8 mouse cellular contexts compared by ENCODE assay signal in the genomic region with DNA sequence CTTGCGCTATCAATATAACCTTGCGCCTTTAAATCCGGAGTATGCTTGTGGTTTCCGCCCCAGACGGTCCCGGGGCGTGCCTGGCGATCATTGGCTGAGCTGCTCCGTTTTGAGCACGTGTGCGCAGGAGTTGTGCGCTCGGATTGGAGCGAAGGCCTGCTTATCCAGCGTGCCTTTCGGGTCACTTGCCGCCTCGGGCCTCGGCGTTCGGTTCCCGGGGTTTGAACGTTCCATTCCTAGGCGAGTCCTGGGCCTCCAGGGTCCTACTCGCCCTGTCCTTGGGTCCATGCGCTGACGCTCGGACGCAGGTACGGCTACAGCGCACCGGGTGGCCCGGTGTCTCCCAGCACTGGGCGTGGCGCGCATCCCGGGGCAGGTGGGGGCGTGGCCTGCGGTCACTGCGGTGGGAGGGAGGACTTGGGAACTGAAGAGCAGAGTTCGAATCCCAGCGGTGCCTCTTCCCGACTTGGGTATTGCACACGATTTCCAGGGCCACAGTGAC. TPM values are rescaled to one million over a fixed set of nuclear protein-coding genes. Genes with fewer than 3 reads are reported as not detected.
A peak's percentile ranks its signal among the peaks of the same experiment; 100 is the strongest.
DNase-seq lines count a peak whose midpoint lies in the region; ATAC-seq and TF ChIP-seq lines count a peak whose summit lies in the region.

A gene (plus strand): TSS at position 139 of the 502 bp plus-strand sequence.

- peak within 1 kb of the TSS; percentile 70 for H3K4me2 ChIP-seq in forebrain, embryonic 15.5 days (replicated peaks)

- DNase-seq in ES-E14 (ENCODE audit: low read depth, low spot score): peak; percentile 87
- peak; percentile 95 for DNase-seq in cerebellum, adult 11-12 months
- DNase-seq in heart, postnatal 25 days (ENCODE audit: low spot score): peak; percentile 93
- DNase-seq in layer of hippocampus, adult 18-20 months (ENCODE audit: low spot score in 2 of 2): peak; percentile 92 to 98
- DNase-seq in lung, adult 2 months: peak; percentile 92
- peak; percentile 86 to 93 for DNase-seq in thymus, adult 18-20 months

- under 1% methylated on average over 44 of the region's 44 CpGs for WGBS in forebrain, embryonic 15.5 days
- under 1% methylated on average over 44 of the region's 44 CpGs for WGBS in lung, adult 2 months

- intact Hi-C loops in heart, postnatal 25 days (cut with DNase I): loop anchor here (2.0 to 5.0 kb wide), 2 partner anchors 48 to 149 kb away; a partner anchor contains a TSS

- peak within 1 kb of the TSS; percentile 80 to 92 for H3K4me3 ChIP-seq in ES-E14 (ENCODE audit: insufficient read depth in 1 of 2, low read depth in 1 of 2, low read length in 2 of 2, poor library complexity in 1 of 2, severe bottlenecking in 1 of 2)
- H3K4me3 ChIP-seq in forebrain, embryonic 15.5 days: peak within 1 kb of the TSS; percentile 97
- peak within 1 kb of the TSS; percentile 99 for H3K4me3 ChIP-seq in lung, adult 2 months (replicated peaks; ENCODE audit: extremely low read depth, low read depth, low read length)

- ATAC-seq in forebrain, embryonic 15.5 days (replicated peaks): peak; percentile 94
- peak; percentile 84 for ATAC-seq in neutrophil, adult 5-6 weeks (ENCODE audit: extremely low read depth, insufficient number of reproducible peaks, low FRiP score, poor library complexity, severe bottlenecking)

- H3K27ac ChIP-seq in ES-E14 (ENCODE audit: insufficient read depth, low read depth, low read length, poor library complexity, severe bottlenecking): peak within 1 kb of the TSS; percentile 40; the same call in 1 of the 2 replicates
- H3K27ac ChIP-seq in forebrain, embryonic 15.5 days (replicated peaks): peak within 1 kb of the TSS; percentile 94

- H3K27me3 ChIP-seq in forebrain, embryonic 15.5 days: no peaks in the 10 kb centered on the region

- peak; percentile 76; the same call in 1 of the 2 replicates for TF ChIP-seq POLR2A in lung, adult 2 months (IDR thresholded peaks at IDR 0.05; ENCODE audit: borderline replicate concordance, extremely low read depth, low read depth, low read length)

- in situ Hi-C loops in ES-E14 (cut with MboI; ENCODE audit: low sequenced_read_pairs in 2 of 2, unreplicated experiment in 2 of 2): no loop called here

- no peak for TF ChIP-seq CTCF in lung, adult 2 months (IDR thresholded peaks at IDR 0.05; ENCODE audit: insufficient read depth, low read length)

- H3K9ac ChIP-seq in ES-E14 (ENCODE audit: insufficient read depth, low read depth, low read length, poor library complexity, severe bottlenecking): peak within 1 kb of the TSS; percentile 80
- H3K9ac ChIP-seq in forebrain, embryonic 15.5 days (replicated peaks): peak within 1 kb of the TSS; percentile 84

- H3K9me3 ChIP-seq in ES-E14 (ENCODE audit: control insufficient read depth, insufficient read depth, low read depth, low read length): no peaks in the 10 kb centered on the region
- no peaks in the 10 kb centered on the region for H3K9me3 ChIP-seq in forebrain, embryonic 15.5 days

- peaks cover 3 to 18% of the 10 kb centered on the region in 2 experiments; a peak in 1 of 4 replicates for H3K4me1 ChIP-seq in ES-E14 (ENCODE audit: control insufficient read depth in 2 of 2, insufficient read depth in 2 of 2, low read length in 2 of 2, poor library complexity in 1 of 2)
- H3K4me1 ChIP-seq in forebrain, embryonic 15.5 days: peaks cover 32% of the 10 kb centered on the region
- H3K4me1 ChIP-seq in lung, adult 2 months (ENCODE audit: control insufficient read depth, insufficient read depth, low read length): peaks cover 18% of the 10 kb centered on the region

- H3K36me3 ChIP-seq in ES-E14 (ENCODE audit: control insufficient read depth, insufficient read depth, low read length, poor library complexity, severe bottlenecking): peaks cover 4% of the 10 kb centered on the region; the same call in 1 of the 2 replicates
- H3K36me3 ChIP-seq in forebrain, embryonic 15.5 days: peaks cover 33% of the 10 kb centered on the region

TF ChIP-seq in ES-E14, 5 proteins besides CTCF, POLR2A, EP300 and RAD21:
- no peak for TF ChIP-seq ZNF384 (IDR thresholded peaks at IDR 0.05; ENCODE audit: low read depth, low read length)
- TF ChIP-seq HCFC1 (IDR thresholded peaks at IDR 0.05; ENCODE audit: borderline replicate concordance, insufficient read depth, low read length): peak; percentile 45; the same call in 1 of the 2 replicates
TF ChIP-seq in ES-E14: peak in this region for 1.

RNA-seq across cellular contexts. Expression of the gene that starts here (rescaled TPM):
- total RNA-seq in ES-E14 (2012; rRNA removed): 24.8 and 39.2 TPM in 2 replicates
- polyA plus RNA-seq in forebrain, embryonic 15.5 days (2015; fragmentation: Nextera tagmentation; extraction: Ambion mirVana): 21.8 and 25.2 TPM in 2 replicates
- 10 to 100 TPM; 31.6 to 32.9 TPM for total RNA-seq in heart, postnatal 25 days (2021)
- total RNA-seq in layer of hippocampus, adult 18-20 months (2021): 10 to 100 TPM; 22.9 to 26.2 TPM
- 22.3 and 25.4 TPM in 2 replicates for polyA plus RNA-seq in lung, adult 2 months (2012; rRNA removed)
- 12.8 and 15.2 TPM in 2 replicates for total RNA-seq in neutrophil, adult 5-6 weeks (2017)

Comparison
In these comparisons a context has a peak if more than half of its experiments do, and no peak if none do; other contexts are left out.
1. Peak in every context shown above with its lines: DNase-seq, ATAC-seq, H3K4me3 ChIP-seq and H3K27ac ChIP-seq.